Mouse (Mus musculus) frontal cortex, postnatal 36 days (tissue): ENCODE results near the gene Prkn.
A peak's percentile ranks its signal among the peaks of the same experiment; 100 is the strongest.

Source experiments
- DNase-seq, 2 experiments: peaks; one replicate each; pipeline ENCODE4 v3.0.0; 2022; ENCODE audit warnings: low spot score in 2 of 2

Gene Prkn

DNA sequence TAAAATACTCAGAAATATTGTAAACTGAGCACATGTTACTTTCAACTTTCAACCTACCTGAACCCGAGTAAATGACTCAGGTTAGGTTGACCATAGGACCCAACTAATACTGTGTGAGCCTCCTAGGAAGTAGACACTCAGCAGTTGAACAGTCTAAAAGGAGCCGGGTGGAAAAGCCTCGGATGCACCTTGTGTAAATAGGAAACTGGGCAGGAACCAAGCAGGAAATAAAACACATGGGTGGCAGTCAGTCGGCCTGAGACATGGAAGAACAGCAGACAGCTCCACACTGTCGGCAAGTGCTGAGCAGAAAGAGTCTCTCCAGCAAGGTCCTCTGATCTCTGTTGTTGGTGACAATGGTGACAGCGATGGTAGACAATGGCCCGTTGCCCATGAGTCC, 676.0 kb downstream of the Prkn start:
- DNase-seq, result no peak

GRCm38 (mm10) chr17:11532066-11532465, 691.9 kb downstream of the Prkn start:
- no peak for DNase-seq

- no peak for DNase-seq
Measured at GRCm38 (mm10) chr17:11532748-11533147, 692.6 kb downstream of the Prkn start.

- no peak for DNase-seq
Measured at GRCm38 (mm10) chr17:11533835-11534234, 693.7 kb downstream of the Prkn start.

DNA sequence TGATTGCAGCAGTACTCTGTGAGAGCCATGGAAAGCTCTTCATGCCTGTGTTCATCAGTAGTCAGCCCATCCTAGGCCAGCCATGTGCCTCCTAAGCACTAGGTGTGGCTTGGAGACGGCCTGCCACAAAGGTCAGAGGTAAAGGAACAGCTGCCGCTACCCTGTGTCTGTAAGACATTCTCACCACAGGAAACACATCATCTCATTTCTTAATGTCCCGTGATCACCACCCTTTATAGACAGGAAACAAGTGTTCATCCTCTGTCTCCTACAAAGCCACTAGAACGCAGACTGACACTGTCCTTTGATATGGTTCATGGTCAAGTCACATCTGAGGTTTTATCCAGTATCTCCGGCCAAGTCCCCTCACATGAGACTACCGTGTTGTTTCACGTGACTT, 698.6 kb downstream of the Prkn start:
- DNase-seq, result no peak

- DNase-seq, result no peak
Measured at GRCm38 (mm10) chr17:11541928-11542623, 701.9 kb downstream of the Prkn start.

GRCm38 (mm10) chr17:11550562-11550961, 710.4 kb downstream of the Prkn start:
- no peak for DNase-seq

GRCm38 (mm10) chr17:11565681-11566080, 725.5 kb downstream of the Prkn start:
- DNase-seq, result no peak

GRCm38 (mm10) chr17:11570392-11570791, 730.2 kb downstream of the Prkn start:
- no peak for DNase-seq

GRCm38 (mm10) chr17:11573666-11574065, 733.5 kb downstream of the Prkn start:
- peak; percentile 30 to 59 for DNase-seq

DNA sequence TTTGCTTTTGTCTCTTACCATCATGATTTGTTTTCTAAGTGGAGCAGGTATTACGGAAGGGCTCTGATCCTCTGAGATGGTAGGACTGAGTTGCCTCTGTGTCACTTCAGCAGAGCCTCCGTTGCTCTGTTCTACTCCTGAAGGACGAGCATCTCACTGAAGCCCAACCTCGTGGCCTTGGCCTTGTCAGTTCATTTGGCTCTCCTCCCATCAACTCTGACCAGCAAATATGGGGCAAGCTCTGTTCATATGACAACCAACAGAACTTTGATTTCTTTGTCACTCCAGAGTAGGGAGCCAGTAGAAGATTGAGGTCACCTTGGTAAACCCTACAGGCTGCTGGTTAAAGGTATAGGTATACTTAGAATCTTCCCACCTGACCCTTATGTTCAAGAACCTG, 745.3 kb downstream of the Prkn start:
- no peak for DNase-seq

DNA sequence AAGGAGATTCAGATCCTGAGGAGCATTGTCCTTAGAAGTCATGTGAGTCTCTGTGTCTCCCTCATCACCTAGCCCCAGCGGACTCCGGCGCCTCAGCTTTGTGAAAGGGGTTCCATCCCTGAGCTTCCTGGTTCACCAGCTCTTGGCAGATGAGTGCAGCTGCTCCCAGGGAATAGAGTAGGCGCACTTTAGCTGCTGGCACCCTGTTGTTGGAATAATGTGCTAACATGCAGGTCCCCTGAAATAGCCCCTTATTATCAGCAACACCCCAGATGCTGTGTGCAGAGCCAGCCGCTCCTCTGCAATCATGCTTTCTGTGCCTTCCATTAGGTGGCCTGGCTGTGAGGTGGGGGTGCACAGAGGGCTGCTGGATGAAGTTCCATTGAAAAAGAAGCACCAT, 767.7 kb downstream of the Prkn start:
- no peak for DNase-seq

DNA sequence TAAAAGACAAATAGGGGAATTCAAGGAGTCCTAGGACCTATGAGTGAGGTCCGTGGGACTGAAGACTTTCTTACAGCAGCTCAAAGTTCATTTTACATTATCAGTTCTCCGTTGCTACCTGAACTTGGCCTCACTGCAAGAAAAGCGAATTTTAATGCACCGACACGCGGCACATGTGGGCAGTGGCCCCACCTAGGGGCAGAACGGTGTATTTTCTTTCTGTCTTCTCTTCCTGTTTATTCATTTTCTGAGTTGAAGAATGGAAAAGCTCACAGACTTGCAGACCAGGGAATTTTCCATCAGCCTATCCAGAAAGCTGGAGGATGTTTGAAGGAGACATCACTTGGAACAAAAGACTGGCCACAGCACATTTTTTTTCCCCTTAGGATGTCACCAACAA, 771.3 kb downstream of the Prkn start:
- peak; percentile 65 to 82 for DNase-seq

DNA sequence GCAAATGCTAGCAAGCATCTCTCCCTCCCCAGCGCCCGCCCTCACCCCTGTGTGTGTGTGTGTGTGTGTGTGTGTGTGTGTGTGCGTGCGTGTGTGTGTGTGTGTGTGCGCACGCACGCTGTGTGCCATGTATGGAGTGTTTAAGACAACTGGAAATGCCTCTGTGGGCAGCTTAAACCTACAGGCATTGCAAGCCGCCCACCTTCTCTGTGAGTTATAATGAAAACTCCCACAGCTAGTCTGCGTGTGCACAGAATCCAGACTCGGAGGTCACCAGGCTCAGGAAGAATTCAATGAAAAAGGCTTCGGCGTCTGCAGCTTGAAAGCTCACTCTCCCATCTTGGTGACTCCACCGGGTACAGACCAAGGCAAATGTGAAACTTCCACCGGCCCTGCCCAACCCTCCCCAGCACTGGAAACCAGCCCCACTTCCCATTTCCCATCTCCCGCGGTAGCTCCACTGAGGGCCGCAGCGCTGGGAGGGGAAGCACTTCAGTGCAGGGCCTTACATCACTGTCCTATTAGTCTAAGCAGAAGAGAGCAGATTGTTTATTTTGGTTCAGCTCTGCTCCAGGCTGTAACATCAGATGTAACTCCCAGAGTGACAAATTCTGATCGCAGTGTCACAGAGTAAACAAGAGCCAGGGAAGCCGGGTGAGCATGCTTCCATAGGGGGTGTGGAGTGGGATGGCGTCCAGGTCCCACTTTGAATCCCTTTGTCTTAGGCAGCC, 772.8 kb downstream of the Prkn start:
- DNase-seq, result peak in 1 of 2 experiments; percentile 19

DNA sequence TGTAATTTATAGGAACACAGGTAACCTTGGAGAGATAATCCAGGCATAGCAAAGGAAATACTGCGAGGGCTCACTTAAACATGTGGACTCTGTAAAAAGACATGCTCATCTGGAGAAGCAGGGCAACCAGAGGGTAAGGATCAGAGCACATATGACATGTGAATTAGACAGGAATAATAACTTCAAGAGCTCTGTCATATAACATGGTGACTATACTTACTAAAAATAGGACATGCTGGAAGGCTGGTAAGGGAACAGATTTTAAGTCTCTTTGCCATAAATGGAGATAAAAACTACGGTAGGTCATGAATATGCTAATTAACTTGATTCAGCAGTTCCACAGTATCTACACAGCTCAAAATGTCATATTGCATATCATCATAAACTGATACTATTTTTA, 777.4 kb downstream of the Prkn start:
- DNase-seq, result no peak

DNA sequence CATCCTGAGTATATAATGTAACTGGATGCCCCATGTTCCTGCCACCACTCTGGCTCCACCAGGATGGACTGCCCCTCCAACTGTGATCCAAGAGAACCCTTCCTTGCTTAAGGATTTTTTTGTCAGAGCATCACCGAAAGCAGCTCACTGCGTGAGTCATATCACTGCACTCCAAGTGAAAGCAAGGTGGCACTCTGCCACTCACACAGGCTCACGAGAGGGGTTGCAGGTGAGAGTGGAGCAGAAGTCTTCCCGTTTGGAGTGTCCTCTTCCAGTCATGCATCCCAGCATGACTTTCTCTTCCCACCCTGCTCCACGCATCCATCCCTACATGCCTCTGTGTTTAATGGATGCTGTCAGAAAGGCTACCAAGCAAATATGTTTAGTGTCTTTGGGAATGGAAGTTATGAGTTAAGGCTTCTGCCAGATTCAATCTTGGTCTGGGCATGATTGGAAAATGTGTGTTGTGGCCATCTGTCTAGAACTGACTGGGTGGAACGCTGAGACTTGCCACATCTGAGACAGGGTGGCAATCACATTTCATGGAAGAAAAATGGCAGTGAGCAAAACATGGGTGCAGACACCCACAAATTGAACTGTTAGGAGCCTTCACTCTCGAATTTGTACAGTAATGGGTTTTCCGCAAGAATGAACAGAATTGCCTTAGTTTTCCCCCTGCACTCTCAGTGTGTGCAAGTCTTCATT, 778.9 kb downstream of the Prkn start:
- peak in 1 of 2 experiments; percentile 49 for DNase-seq

GRCm38 (mm10) chr17:11620770-11621169, 780.6 kb downstream of the Prkn start:
- DNase-seq, result no peak

- DNase-seq, result no peak
Measured at GRCm38 (mm10) chr17:11621492-11621891, 781.3 kb downstream of the Prkn start.

- no peak for DNase-seq
Measured at GRCm38 (mm10) chr17:11626306-11626705, 786.1 kb downstream of the Prkn start.

- DNase-seq, result no peak
Measured at GRCm38 (mm10) chr17:11635121-11635520, 794.9 kb downstream of the Prkn start.

DNA sequence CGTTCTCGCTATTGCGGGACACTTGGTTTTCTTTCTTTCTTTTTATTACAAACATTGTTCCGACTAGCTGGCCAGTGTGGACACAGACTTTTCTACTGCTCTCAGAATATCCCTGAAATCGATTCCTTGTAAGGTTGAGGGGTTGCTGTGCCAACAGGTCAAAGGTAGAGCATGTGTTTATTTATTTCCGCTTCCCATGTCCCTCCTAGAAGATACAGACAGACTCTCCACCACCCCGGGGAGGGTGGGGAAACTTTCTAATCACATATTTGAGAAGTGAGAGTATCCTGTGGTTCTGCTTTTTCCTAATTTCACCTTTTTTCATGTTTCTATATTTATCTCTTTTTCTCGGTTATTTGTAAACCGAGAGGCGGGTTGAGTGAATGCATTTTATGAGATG, 797.5 kb downstream of the Prkn start:
- DNase-seq, result no peak

- no peak for DNase-seq
Measured at GRCm38 (mm10) chr17:11638451-11638850, 798.3 kb downstream of the Prkn start.

GRCm38 (mm10) chr17:11639786-11640185, 799.6 kb downstream of the Prkn start:
- no peak for DNase-seq
